ENCODE assay signal across 8 mouse cellular contexts in genomic region chr5:107288427-107289233, GRCm38 (mm10). TPM values are rescaled to one million over a fixed set of nuclear protein-coding genes. Genes with fewer than 3 reads are reported as not detected.
DNase-seq lines count a peak whose midpoint lies in the region; ATAC-seq and TF ChIP-seq lines count a peak whose summit lies in the region.

No protein-coding gene starts in this region.

- no peaks in the 10 kb centered on the region for H3K27me3 ChIP-seq in kidney, adult 2 months (replicated peaks; ENCODE audit: control insufficient read depth, insufficient read depth, low read length)
- no peaks in the 10 kb centered on the region for H3K27me3 ChIP-seq in embryonic facial prominence, embryonic 12.5 days
- 0 out of 2 replicates have a peak, but pooled peaks cover 3% of the 10 kb centered on the region for H3K27me3 ChIP-seq in liver, embryonic 11.5 days (replicated peaks; ENCODE audit: control insufficient read depth, insufficient read depth, low read length)
- no peaks in the 10 kb centered on the region for H3K27me3 ChIP-seq in stomach, postnatal 0 days (ENCODE audit: control insufficient read depth, insufficient read depth, low read length)

- H3K9ac ChIP-seq in embryonic facial prominence, embryonic 12.5 days, result peak overlapping the region; percentile 86
- H3K9ac ChIP-seq in liver, embryonic 11.5 days (ENCODE audit: low read depth, low read length), result peak overlapping the region; percentile 94
- peak overlapping the region; percentile 89 for H3K9ac ChIP-seq in stomach, postnatal 0 days (ENCODE audit: low read length)

- WGBS in kidney, adult 2 months, result 3% methylated on average over 62 of the region's 62 CpGs
- under 1% methylated on average over 62 of the region's 62 CpGs for WGBS in embryonic facial prominence, embryonic 12.5 days
- WGBS in liver, embryonic 11.5 days, result under 1% methylated on average over 62 of the region's 62 CpGs
- under 1% methylated on average over 58 of the region's 62 CpGs for whole genome bisulfite sequencing in stomach, postnatal 0 days

- H3K4me1 ChIP-seq in kidney, adult 2 months (ENCODE audit: control insufficient read depth, insufficient read depth, low read length), result peaks cover 6% of the 10 kb centered on the region; the same call in 1 of the 2 replicates
- peaks cover 8% of the 10 kb centered on the region for H3K4me1 ChIP-seq in embryonic facial prominence, embryonic 12.5 days
- peaks cover 15% of the 10 kb centered on the region for H3K4me1 ChIP-seq in liver, embryonic 11.5 days (replicated peaks; ENCODE audit: control insufficient read depth, insufficient read depth, low read length)
- no peaks in the 10 kb centered on the region; the same call in 1 of the 2 replicates for H3K4me1 ChIP-seq in stomach, postnatal 0 days (replicated peaks; ENCODE audit: control insufficient read depth, insufficient read depth)

- peak overlapping the region; percentile 90 for H3K4me2 ChIP-seq in embryonic facial prominence, embryonic 12.5 days (replicated peaks)
- H3K4me2 ChIP-seq in liver, embryonic 11.5 days, result peak overlapping the region; percentile 93
- H3K4me2 ChIP-seq in stomach, postnatal 0 days (replicated peaks; ENCODE audit: low read depth), result peak overlapping the region; percentile 81

- H3K36me3 ChIP-seq in kidney, adult 2 months (ENCODE audit: control insufficient read depth, insufficient read depth, low read length), result no peaks in the 10 kb centered on the region
- no peaks in the 10 kb centered on the region for H3K36me3 ChIP-seq in embryonic facial prominence, embryonic 12.5 days
- H3K36me3 ChIP-seq in liver, embryonic 11.5 days (ENCODE audit: control insufficient read depth, insufficient read depth, low read length), result no peaks in the 10 kb centered on the region
- H3K36me3 ChIP-seq in stomach, postnatal 0 days (ENCODE audit: control insufficient read depth, insufficient read depth, low read length), result no peaks in the 10 kb centered on the region

- no peak for TF ChIP-seq CTCF in kidney, adult 2 months (conservative IDR thresholded peaks at IDR 0.05; ENCODE audit: insufficient read depth, insufficient read length, low read depth, low read length)
- no peak for TF ChIP-seq CTCF in stomach, postnatal 0 days (IDR thresholded peaks at IDR 0.05; ENCODE audit: low read depth)

- peak overlapping the region; percentile 89 for H3K27ac ChIP-seq in kidney, adult 2 months (ENCODE audit: insufficient read depth, low read depth, low read length)
- peak overlapping the region; percentile 94 for H3K27ac ChIP-seq in embryonic facial prominence, embryonic 12.5 days
- peak overlapping the region; percentile 88 for H3K27ac ChIP-seq in liver, embryonic 11.5 days (ENCODE audit: low read depth, low read length)
- peak overlapping the region; percentile 95 for H3K27ac ChIP-seq in stomach, postnatal 0 days (replicated peaks)

- H3K9me3 ChIP-seq in embryonic facial prominence, embryonic 12.5 days, result no peaks in the 10 kb centered on the region
- no peaks in the 10 kb centered on the region for H3K9me3 ChIP-seq in liver, embryonic 11.5 days (ENCODE audit: control insufficient read depth, low read length)
- H3K9me3 ChIP-seq in stomach, postnatal 0 days (ENCODE audit: control insufficient read depth, low read length), result no peaks in the 10 kb centered on the region

- ATAC-seq in embryonic facial prominence, embryonic 12.5 days (ENCODE audit: insufficient number of reproducible peaks, insufficient read depth, low FRiP score, low TSS enrichment), result peak; percentile 70
- peak; percentile 19 to 22; a peak in 1 of 4 replicates for ATAC-seq in hematopoietic stem cell, adult 5-6 weeks (replicated peaks in 1 of 2; ENCODE audit: insufficient read depth in 1 of 2, low FRiP score in 2 of 2, low TSS enrichment in 1 of 2, low read depth in 1 of 2, poor library complexity in 2 of 2, severe bottlenecking in 2 of 2)
- ATAC-seq in liver, embryonic 11.5 days (replicated peaks; ENCODE audit: low FRiP score), result peak; percentile 70
- no peak; the same call in 1 of the 2 replicates for ATAC-seq in stomach, postnatal 0 days (ENCODE audit: low FRiP score, low TSS enrichment)

- TF ChIP-seq EP300 in stomach, postnatal 0 days (optimal IDR thresholded peaks at IDR 0.05), result no peak

- TF ChIP-seq POLR2A in kidney, adult 2 months (IDR thresholded peaks at IDR 0.05; ENCODE audit: low read depth, low read length), result no peak

- peak overlapping the region; percentile 83 for H3K4me3 ChIP-seq in kidney, adult 2 months (ENCODE audit: insufficient read depth, low read depth, low read length)
- peak overlapping the region; percentile 84 for H3K4me3 ChIP-seq in embryonic facial prominence, embryonic 12.5 days
- peak overlapping the region; percentile 93 for H3K4me3 ChIP-seq in liver, embryonic 11.5 days (ENCODE audit: low read depth, low read length)
- peak overlapping the region; percentile 94 for H3K4me3 ChIP-seq in stomach, postnatal 0 days (ENCODE audit: low read depth, low read length)

- no peak for DNase-seq in kidney, adult 2 months
- DNase-seq in kidney, postnatal 4 days, result no peak
- DNase-seq in ZHBTc4 (ENCODE audit: low read depth, low spot score), result peak; percentile 72
- peak; percentile 68 for DNase-seq in liver, embryonic 11.5 days (ENCODE audit: low spot score)
- DNase-seq in naive thymus-derived CD4-positive, alpha-beta T cell, adult 2 months (ENCODE audit: low read depth), result peak; percentile 75
- peak; percentile 33 for DNase-seq in stomach, postnatal 0 days (ENCODE audit: low spot score)

RNA-seq across cellular contexts. Expression of gene Tgfbr3, which starts 0.8 kb away (rescaled TPM):
- 23.4 and 27.7 TPM in 2 replicates for polyA plus RNA-seq in kidney, adult 2 months (2012; rRNA removed)
- 25.3 and 27.5 TPM in 2 replicates for polyA plus RNA-seq in embryonic facial prominence, embryonic 12.5 days (2016; fragmentation: Nextera tagmentation; extraction: Ambion mirVana)
- 10.0 and 17.4 TPM in 2 replicates for total RNA-seq in hematopoietic stem cell, adult 5-6 weeks (2017)
- 38.2 and 39.7 TPM in 2 replicates for polyA plus RNA-seq in liver, embryonic 11.5 days (2014; fragmentation: Nextera tagmentation; extraction: Ambion mirVana)
- polyA plus RNA-seq in stomach, postnatal 0 days (2015; fragmentation: Nextera tagmentation; extraction: Ambion mirVana), result 10.6 and 11.9 TPM in 2 replicates

RNA-seq across cellular contexts. Expression of gene Brdt, which starts 42.3 kb away (rescaled TPM):
- polyA plus RNA-seq in kidney, adult 2 months (2012; rRNA removed), result 0.72 and 0.75 TPM in 2 replicates
- polyA plus RNA-seq in embryonic facial prominence, embryonic 12.5 days (2016; fragmentation: Nextera tagmentation; extraction: Ambion mirVana), result 4.8 and 5.2 TPM in 2 replicates
- total RNA-seq in hematopoietic stem cell, adult 5-6 weeks (2017), result 1.3 and 2.3 TPM in 2 replicates
- polyA plus RNA-seq in liver, embryonic 11.5 days (2014; fragmentation: Nextera tagmentation; extraction: Ambion mirVana), result 0.68 and 0.84 TPM in 2 replicates
- polyA plus RNA-seq in stomach, postnatal 0 days (2015; fragmentation: Nextera tagmentation; extraction: Ambion mirVana), result 1.1 and 1.3 TPM in 2 replicates

Comparison
In these comparisons a context has a peak if more than half of its experiments do, and no peak if none do; other contexts are left out.
1. DNase-seq: peak in ZHBTc4 (single experiment), liver, embryonic 11.5 days (single experiment), naive thymus-derived CD4-positive, alpha-beta T cell, adult 2 months (single experiment) and stomach, postnatal 0 days (single experiment); none in kidney, adult 2 months (single experiment) and kidney, postnatal 4 days (0 of 2).
2. Peak in every context shown above with its lines, with median percentiles within 50 percentile points of each other: H3K27ac ChIP-seq, H3K4me3 ChIP-seq, H3K4me2 ChIP-seq and H3K9ac ChIP-seq.